Mouse (Mus musculus) forebrain, embryonic 14.5 days (tissue): Measurements from ENCODE around the gene Ttf2. TPM values are rescaled to one million over a fixed set of nuclear protein-coding genes. Genes with fewer than 3 reads are reported as not detected.

Experiments
- ATAC-seq: fragments of 200-750 bp; cut with Nextera tagmentation; 2 replicates; pipeline ENCODE4 v1.8.0; 2017; ENCODE audit warnings: mild to moderate bottlenecking, moderate library complexity
- DNase-seq: peaks from one replicate; pipeline ENCODE4 v3.0.0-alpha.2; 2015; ENCODE audit warnings: low spot score
- H3K27ac ChIP-seq: fragments of 300-500 bp; sonication (generic); 2 replicates; pipeline ENCODE4 v1.5.1; 2014; ENCODE audit warnings: low read depth, mild to moderate bottlenecking, control low read depth, low read length, moderate library complexity
- H3K27me3 ChIP-seq: fragments of 300-500 bp; sonication (generic); replicated peaks from 2 replicates; pipeline ENCODE4 v1.6.1; 2014; ENCODE audit warnings: low read length, control low read depth, mixed read lengths; ENCODE audit not compliant: control insufficient read depth, insufficient read depth
- H3K36me3 ChIP-seq: fragments of 300-500 bp; sonication (generic); 2 replicates; pipeline ENCODE4 v1.6.1; 2014; ENCODE audit warnings: low read length, control low read depth; ENCODE audit not compliant: control insufficient read depth, insufficient read depth
- H3K4me1 ChIP-seq: fragments of 300-500 bp; sonication (generic); 2 replicates; pipeline ENCODE4 v1.6.1; 2014; ENCODE audit warnings: antibody characterized with exemption, low read length, control low read depth; ENCODE audit not compliant: control insufficient read depth, insufficient read depth
- H3K4me2 ChIP-seq: fragments of 300-500 bp; sonication (generic); 2 replicates; pipeline ENCODE4 v1.6.1; 2014; ENCODE audit warnings: mild to moderate bottlenecking, control low read depth, low read length
- H3K4me3 ChIP-seq: fragments of 300-500 bp; sonication (generic); 2 replicates; pipeline ENCODE4 v1.5.1; 2014; ENCODE audit warnings: low read depth, low read length, control low read depth
- H3K9ac ChIP-seq: fragments of 300-500 bp; sonication (generic); 2 replicates; pipeline ENCODE4 v1.6.1; 2014; ENCODE audit warnings: mild to moderate bottlenecking, low read length, control low read depth, moderate library complexity
- H3K9me3 ChIP-seq: fragments of 300-500 bp; sonication (generic); replicated peaks from 2 replicates; pipeline ENCODE4 v1.6.1; 2016; ENCODE audit warnings: low read length, control low read depth, mixed read lengths; ENCODE audit not compliant: control insufficient read depth
- WGBS: fragments of 180-500 bp; shearing (Covaris S2); extraction: QIAGEN DNeasy Blood & Tissue Kit; methylation state at CpG from one replicate; pipeline ENCODE4 v1.1.7; 2014; 5-methylcytosine and 5-hydroxymethylcytosine counted together
- polyA plus RNA-seq: library from polyadenylated mRNA; unstranded; fragments of >200 nt; fragmentation: Nextera tagmentation; extraction: Ambion mirVana; gene quantifications from 2 replicates; pipeline ENCODE4 v1.2.1, GENCODE M21; 2014

Gene Ttf2
- 7.7 and 8.6 TPM in 2 replicates for polyA plus RNA-seq

GRCm38 (mm10) chr3:100969176-100969917 is at the start of gene Ttf2:
Gene Ttf2 (minus strand): TSS chr3:100969663.
- DNase-seq, result peak; percentile 96
- peak; percentile 99 for ATAC-seq
- Histone ChIP-seq H3K27ac (no peak within 1 kb of the TSS), H3K4me2 (peak within 1 kb of the TSS; percentile 66), H3K27me3 (no peaks in the 10 kb centered on the region), H3K9me3 (no peaks in the 10 kb centered on the region), H3K4me3 (peak within 1 kb of the TSS; percentile 49), H3K4me1 (no peaks in the 10 kb centered on the region), H3K9ac (peak within 1 kb of the TSS; percentile 57), H3K36me3 (no peaks in the 10 kb centered on the region)
- WGBS, result under 1% methylated on average over 40 of the region's 40 CpGs

GRCm38 (mm10) chr3:101018494-101018893 is 49.0 kb upstream of the Ttf2 start:
- DNase-seq, result no peak
- no peak overlapping the region for H3K4me2 ChIP-seq
- H3K4me1 ChIP-seq, result peaks cover 12% of the 10 kb centered on the region
- no peak for ATAC-seq
- no peak overlapping the region for H3K4me3 ChIP-seq
- WGBS, result 89% methylated on average over 6 of the region's 6 CpGs
- H3K27ac ChIP-seq, result no peak overlapping the region
- H3K27me3 ChIP-seq, result no peaks in the 10 kb centered on the region
- no peaks in the 10 kb centered on the region for H3K36me3 ChIP-seq
- no peak overlapping the region for H3K9ac ChIP-seq
- H3K9me3 ChIP-seq, result no peaks in the 10 kb centered on the region

- no peak overlapping the region for H3K9ac ChIP-seq
- H3K27ac ChIP-seq, result no peak overlapping the region
- no peaks in the 10 kb centered on the region for H3K36me3 ChIP-seq
- no peak overlapping the region for H3K4me3 ChIP-seq
- no peaks in the 10 kb centered on the region for H3K27me3 ChIP-seq
- H3K4me2 ChIP-seq, result no peak overlapping the region
- peaks cover 16% of the 10 kb centered on the region for H3K4me1 ChIP-seq
- H3K9me3 ChIP-seq, result no peaks in the 10 kb centered on the region
- DNase-seq (no peak), ATAC-seq (no peak)
- 92% methylated on average over 7 of the region's 7 CpGs for WGBS
These were observed 46.6 kb upstream of the Ttf2 start for GRCm38 (mm10) chr3:101016050-101016449.

GRCm38 (mm10) chr3:101015254-101015653 is 45.8 kb upstream of the Ttf2 start:
- H3K27ac ChIP-seq, result no peak overlapping the region
- H3K36me3 ChIP-seq, result no peaks in the 10 kb centered on the region
- peak; percentile 9 for DNase-seq
- peaks cover 16% of the 10 kb centered on the region for H3K4me1 ChIP-seq
- H3K27me3 ChIP-seq, result no peaks in the 10 kb centered on the region
- 44% methylated on average over 4 of the region's 4 CpGs for WGBS
- no peaks in the 10 kb centered on the region for H3K9me3 ChIP-seq
- no peak for ATAC-seq
- H3K4me3 ChIP-seq, result no peak overlapping the region
- H3K4me2 ChIP-seq, result no peak overlapping the region
- H3K9ac ChIP-seq, result no peak overlapping the region

- no peaks in the 10 kb centered on the region for H3K36me3 ChIP-seq
- DNase-seq (no peak), ATAC-seq (no peak)
- no peak overlapping the region for H3K27ac ChIP-seq
- no peak overlapping the region for H3K9ac ChIP-seq
- H3K27me3 ChIP-seq, result no peaks in the 10 kb centered on the region
- no peak overlapping the region for H3K4me2 ChIP-seq
- 65% methylated on average over 3 of the region's 3 CpGs for WGBS
- H3K9me3 ChIP-seq, result no peaks in the 10 kb centered on the region
- peaks cover 16% of the 10 kb centered on the region for H3K4me1 ChIP-seq
- H3K4me3 ChIP-seq, result no peak overlapping the region
These were observed 44.1 kb upstream of the Ttf2 start for GRCm38 (mm10) chr3:101013536-101013935.

- 94% methylated on average over 10 of the region's 10 CpGs for WGBS
- no peak overlapping the region for H3K4me3 ChIP-seq
- H3K9me3 ChIP-seq, result no peaks in the 10 kb centered on the region
- H3K4me2 ChIP-seq, result no peak overlapping the region
- peaks cover 16% of the 10 kb centered on the region for H3K4me1 ChIP-seq
- no peak for ATAC-seq
- H3K27me3 ChIP-seq, result no peaks in the 10 kb centered on the region
- no peak overlapping the region for H3K27ac ChIP-seq
- DNase-seq, result no peak
- no peak overlapping the region for H3K9ac ChIP-seq
- H3K36me3 ChIP-seq, result no peaks in the 10 kb centered on the region
These were observed 43.5 kb upstream of the Ttf2 start for GRCm38 (mm10) chr3:101013005-101013404.

GRCm38 (mm10) chr3:101012597-101012996 is 43.1 kb upstream of the Ttf2 start:
- no peak overlapping the region for H3K4me2 ChIP-seq
- no peak overlapping the region for H3K9ac ChIP-seq
- ATAC-seq, result peak; percentile 43; the same call in 1 of the 2 replicates
- H3K27me3 ChIP-seq, result no peaks in the 10 kb centered on the region
- no peak overlapping the region for H3K4me3 ChIP-seq
- H3K9me3 ChIP-seq, result no peaks in the 10 kb centered on the region
- H3K4me1 ChIP-seq, result peaks cover 16% of the 10 kb centered on the region
- no peak for DNase-seq
- H3K27ac ChIP-seq, result no peak overlapping the region
- H3K36me3 ChIP-seq, result no peaks in the 10 kb centered on the region
- WGBS, result 62% methylated on average over 8 of the region's 8 CpGs

GRCm38 (mm10) chr3:101012131-101012571 is 42.7 kb upstream of the Ttf2 start:
- H3K27me3 ChIP-seq, result no peaks in the 10 kb centered on the region
- no peak overlapping the region for H3K4me3 ChIP-seq
- no peak overlapping the region for H3K27ac ChIP-seq
- H3K4me1 ChIP-seq, result peaks cover 16% of the 10 kb centered on the region
- DNase-seq (no peak), ATAC-seq (peak; percentile 43; the same call in 1 of the 2 replicates)
- 62% methylated on average over 10 of the region's 10 CpGs for WGBS
- H3K4me2 ChIP-seq, result no peak overlapping the region
- no peak overlapping the region for H3K9ac ChIP-seq
- H3K9me3 ChIP-seq, result no peaks in the 10 kb centered on the region
- no peaks in the 10 kb centered on the region for H3K36me3 ChIP-seq

- WGBS, result 64% methylated on average over 5 of the region's 5 CpGs
- H3K9me3 ChIP-seq, result no peaks in the 10 kb centered on the region
These were observed 41.7 kb upstream of the Ttf2 start for GRCm38 (mm10) chr3:101011203-101011600.

More at GRCm38 (mm10) chr3:101011203-101011600, 41.7 kb upstream of the Ttf2 start:
- H3K4me3 ChIP-seq, result no peak overlapping the region
- H3K27ac ChIP-seq, result no peak overlapping the region
- no peak for ATAC-seq
- H3K9ac ChIP-seq, result no peak overlapping the region
- H3K27me3 ChIP-seq, result no peaks in the 10 kb centered on the region
- DNase-seq, result no peak
- peaks cover 16% of the 10 kb centered on the region for H3K4me1 ChIP-seq
- H3K4me2 ChIP-seq, result no peak overlapping the region
- H3K36me3 ChIP-seq, result no peaks in the 10 kb centered on the region
